Mouse (Mus musculus): ENCODE data around the gene Snrnp70.
"Not testable (repeated sequence)": the region's sequence is repeated elsewhere in the genome, so short reads cannot be mapped to it uniquely, and the experiment has no call there.

Gene Snrnp70

DNA sequence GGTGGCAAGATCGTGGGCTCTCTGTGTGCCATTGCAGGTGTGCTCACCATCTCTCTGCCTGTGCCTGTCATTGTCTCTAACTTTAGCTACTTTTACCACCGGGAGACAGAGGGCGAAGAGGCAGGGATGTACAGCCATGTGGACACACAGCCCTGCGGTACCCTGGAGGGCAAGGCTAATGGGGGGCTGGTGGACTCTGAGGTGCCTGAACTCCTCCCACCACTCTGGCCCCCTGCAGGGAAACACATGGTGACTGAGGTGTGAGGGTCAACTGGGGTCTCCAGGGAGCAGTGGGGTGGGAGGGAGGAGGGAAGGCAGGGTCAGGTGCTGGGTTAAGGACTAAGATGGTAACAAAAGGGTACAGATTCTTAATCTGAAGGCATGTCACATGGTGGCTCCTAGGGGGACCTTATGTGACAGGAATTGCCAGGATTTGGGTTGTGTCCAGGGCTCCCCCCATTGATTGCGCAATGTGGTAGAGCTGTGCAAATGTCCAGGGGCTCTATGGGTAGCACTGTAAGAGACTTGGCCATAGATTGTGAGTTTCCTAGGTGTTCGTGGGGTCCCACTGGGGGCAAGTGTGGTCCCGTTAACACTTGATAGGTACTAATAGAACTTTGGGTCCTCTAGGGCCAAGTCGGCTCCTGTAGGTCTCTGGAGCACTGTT, 14.1 kb upstream of the Snrnp70 start:
- no peak for DNase-seq (ENCODE audit: low read depth, low spot score)

DNA sequence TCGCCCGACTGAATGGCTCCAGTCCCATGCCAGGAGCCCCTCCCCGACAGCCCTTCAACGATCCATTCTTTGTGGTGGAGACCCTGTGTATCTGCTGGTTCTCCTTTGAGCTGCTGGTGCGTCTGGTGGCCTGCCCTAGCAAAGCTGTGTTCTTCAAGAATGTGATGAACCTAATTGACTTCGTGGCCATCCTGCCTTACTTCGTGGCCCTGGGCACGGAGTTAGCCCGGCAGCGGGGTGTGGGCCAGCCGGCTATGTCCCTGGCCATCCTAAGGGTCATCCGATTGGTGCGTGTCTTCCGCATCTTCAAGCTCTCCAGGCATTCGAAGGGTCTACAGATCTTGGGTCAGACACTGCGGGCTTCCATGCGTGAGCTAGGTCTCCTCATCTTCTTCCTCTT, 13.4 kb upstream of the Snrnp70 start:
- DNase-seq (ENCODE audit: low read depth, low spot score) = no peak

DNA sequence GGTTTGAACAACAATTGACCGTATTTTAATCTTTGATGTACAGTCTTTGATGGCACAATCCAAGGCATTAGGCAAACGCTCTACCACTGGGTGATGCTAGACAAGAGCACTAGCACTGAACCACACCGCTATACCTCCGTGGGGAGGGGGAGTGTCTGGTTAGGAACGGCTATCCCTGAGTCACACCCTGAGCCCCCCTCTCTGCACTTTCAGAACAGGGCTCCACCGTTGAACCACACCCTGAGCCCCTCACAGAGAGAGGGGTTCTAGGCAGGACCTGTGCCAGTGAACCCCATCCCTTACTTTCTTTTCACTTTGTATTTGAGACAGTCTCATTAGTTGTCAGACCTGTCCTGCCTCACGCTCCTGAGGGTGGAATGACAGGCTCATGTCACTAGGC, 12.8 kb upstream of the Snrnp70 start:
- DNase-seq (ENCODE audit: low read depth, low spot score) = no peak

DNA sequence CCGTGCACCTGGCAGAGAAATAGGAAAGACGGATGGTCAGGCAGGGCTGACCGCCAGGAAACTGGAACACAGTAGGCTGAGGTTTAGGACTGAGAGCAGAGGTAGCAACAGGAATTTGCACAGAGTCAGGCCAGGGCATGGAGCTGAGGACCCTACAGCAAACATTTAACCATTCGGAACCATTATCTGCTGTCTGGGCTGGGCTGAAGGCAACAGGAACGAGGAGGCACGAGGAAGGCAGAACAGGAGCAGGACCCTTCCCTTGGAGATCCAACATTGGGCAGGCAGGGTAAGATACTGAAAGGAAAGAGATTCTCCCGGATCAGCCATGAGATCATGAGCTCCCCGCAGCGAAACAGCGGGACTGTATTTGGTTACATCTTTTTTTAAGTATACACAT, 12.3 kb upstream of the Snrnp70 start:
- no peak for DNase-seq (ENCODE audit: low read depth, low spot score)

DNA sequence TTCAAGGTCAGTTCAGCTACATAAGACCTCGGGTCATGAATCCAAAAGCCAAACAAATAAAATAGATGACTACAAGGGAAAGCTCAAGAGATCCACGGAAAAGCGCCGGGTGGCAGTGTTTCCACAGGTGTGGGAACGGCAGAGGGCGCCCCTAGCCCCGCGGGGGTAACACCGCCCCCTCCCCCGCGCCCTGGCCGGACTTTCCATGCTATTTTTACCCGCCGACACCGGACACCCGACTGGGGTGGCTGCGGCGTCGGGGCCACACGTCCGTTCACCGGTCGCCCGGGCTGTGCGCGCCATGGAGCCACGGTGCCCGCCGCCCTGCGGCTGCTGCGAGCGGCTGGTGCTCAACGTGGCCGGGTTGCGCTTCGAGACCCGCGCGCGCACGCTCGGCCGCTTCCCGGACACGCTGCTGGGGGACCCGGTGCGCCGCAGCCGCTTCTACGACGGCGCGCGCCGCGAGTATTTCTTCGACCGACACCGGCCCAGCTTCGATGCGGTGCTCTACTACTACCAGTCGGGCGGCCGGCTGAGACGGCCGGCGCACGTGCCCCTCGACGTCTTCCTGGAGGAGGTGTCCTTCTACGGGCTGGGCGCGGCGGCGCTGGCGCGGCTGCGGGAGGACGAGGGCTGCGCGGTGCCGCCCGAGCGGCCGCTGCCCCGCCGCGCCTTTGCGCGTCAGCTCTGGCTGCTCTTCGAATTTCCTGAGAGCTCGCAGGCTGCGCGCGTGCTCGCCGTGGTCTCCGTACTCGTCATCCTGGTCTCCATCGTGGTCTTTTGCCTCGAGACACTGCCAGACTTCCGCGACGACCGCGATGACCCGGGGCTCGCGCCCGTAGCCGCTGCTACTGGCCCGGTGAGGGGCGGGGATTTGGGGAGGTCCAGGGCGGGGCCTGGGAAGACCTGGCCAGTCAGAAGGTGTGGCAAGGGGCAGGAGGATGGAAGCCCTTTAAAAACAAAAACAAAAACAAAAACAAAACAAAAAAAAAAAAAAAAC, 10.9 kb upstream of the Snrnp70 start:
- DNase-seq (ENCODE audit: low read depth, low spot score) = no peak

DNA sequence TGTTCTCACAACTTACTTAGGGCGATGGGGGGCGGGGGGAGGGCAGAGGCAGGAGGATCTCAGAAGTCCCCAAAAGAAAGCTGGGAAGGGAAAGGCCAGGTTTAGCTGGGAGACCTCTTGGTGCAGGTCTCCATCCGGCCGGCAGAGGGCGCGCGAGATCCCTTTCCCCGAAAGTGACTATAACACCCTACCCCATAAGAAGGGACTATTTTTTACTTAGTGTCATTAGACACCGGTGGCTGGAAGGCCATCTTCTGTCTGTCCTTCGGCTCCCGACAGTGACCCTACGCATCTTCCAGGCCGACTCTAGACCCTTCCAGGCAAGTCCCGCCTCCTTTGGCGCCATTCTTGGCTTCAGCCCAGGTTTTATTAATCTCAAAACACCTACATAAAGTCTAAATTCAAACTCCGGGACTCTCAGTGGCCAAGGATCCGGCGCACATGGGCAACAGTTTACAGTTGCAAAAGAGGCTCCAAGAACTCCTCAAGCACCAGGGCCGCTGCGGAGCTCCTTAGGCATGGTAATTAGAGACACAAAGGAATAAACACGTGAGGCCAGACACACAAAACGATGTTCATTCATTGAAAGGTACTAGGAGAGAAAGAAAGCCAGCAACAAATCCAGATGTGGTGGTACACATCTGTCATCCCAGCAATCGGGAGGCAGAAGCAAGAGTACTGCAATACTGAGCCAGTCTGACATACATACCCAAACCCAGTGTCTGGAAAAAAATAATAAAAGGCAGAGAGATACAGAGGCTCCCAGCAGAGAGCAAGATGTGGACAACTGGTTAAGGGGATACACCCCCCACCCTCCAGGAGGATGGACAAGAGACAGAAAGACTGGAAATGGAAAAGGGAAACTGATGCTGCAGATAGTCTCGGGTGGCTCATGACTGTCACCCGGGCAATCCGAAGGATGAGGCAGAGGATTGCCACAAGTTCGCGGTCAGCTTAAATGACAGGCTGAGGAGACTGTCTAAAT, 9.8 kb upstream of the Snrnp70 start, which contains the start of gene Kcna7:
Gene Kcna7 (plus strand): TSS at position 563 of the 985 bp plus-strand sequence.
- no peak for DNase-seq (ENCODE audit: low read depth, low spot score)

DNA sequence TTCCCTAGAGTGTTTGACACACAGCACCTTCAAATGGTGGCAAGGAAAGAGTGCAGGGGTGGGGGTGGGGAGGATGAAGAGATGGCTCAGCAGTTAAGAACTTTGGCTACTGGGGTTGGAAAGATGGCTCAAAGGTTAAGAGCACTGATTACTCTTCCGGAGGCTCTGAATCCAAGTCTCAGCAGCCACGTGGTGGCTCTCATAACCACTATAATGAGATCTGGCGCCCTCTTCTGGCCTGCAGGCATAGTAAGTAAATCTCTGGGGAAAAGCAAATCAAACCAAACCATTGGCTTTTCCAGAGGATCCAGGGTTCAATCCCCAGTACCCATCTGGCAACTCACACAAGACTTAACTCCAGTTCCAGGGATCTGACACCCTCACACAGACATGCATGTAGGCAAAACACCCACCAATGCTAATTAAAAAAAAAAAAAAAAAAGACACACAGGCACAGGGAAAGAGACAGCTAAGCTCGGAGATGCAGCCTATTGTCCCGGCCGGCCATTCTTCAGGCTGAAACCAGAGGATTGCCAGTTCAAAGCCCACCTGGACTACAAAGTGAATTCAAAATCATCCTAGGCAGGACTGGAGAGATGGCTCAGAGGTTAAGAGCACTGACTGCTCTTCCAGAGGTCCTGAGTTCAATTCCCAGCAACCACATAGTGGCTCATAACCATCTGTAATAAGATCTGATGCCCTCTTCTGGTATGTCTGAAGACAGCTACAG, 8.2 kb upstream of the Snrnp70 start:
- no peak for DNase-seq (ENCODE audit: low read depth, low spot score)

DNA sequence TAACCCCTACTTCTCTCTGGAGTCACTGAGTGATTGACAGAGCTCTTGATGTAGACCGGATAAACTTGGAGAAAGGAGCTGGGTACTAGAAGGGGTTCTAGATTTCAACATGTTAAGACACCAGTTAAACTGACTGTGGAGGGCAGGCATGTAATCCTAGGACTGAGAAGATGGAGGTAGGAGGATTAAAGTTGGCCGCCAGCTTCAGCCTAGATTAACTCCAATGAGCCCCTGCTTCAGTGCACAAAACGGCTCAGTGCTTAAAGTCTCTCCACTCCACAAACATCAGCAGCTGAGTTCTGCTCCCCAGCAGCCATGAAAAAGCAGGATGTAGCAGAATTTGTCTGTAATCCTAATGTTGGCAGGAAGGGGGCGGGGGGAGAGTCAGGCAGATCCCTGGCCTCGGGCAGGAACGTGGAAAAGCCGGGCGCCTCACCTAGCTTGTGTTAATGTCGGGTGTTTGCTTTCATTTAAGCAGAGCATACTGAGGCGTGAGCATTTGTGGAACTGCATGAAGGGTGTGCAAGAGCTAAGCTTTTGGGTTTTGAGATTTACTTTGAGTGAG, 6.1 kb upstream of the Snrnp70 start:
- peak; percentile 63 for DNase-seq (ENCODE audit: low read depth, low spot score)

DNA sequence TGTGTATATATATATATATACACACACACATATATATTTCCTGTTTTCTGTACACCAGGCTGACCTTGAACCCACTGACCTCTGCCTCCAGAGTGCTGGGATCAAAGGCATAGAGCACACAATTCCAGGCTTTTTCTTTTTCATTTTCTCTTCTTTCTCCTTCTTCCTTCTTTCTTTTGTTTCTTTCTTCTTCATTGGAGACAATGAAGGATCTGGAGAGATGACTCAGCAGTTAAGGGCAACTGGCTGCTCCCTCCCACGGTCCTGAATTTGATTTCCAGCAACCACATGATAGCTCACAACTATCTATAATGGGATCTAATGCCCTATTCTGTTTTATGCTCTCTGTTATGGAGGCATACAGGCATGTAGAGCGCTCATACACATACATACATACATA, 1.2 kb upstream of the Snrnp70 start:
- DNase-seq (ENCODE audit: low read depth, low spot score) = no peak

DNA sequence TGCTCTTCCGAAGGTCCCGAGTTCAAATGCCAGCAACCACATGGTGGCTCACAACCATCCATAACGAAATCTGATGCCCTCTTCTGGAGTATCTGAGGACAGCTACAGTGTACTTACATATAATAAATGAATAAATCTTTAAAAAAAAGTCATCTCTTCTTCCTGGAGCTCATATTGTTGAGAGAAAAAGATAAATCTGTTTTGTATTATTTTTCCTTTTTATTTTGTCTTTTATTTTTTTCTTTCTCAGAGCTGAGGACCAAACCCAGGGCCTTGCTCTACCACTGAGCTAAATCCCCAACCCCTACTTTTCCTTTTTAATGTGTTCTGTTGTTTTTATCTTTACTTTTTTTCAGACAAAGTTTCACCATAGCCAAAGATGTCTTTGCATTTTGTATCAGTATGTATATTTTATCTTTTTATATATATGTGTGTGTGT, 814 bp upstream of the Snrnp70 start:
- DNase-seq (ENCODE audit: low read depth, low spot score) = not testable (repeated sequence)

DNA sequence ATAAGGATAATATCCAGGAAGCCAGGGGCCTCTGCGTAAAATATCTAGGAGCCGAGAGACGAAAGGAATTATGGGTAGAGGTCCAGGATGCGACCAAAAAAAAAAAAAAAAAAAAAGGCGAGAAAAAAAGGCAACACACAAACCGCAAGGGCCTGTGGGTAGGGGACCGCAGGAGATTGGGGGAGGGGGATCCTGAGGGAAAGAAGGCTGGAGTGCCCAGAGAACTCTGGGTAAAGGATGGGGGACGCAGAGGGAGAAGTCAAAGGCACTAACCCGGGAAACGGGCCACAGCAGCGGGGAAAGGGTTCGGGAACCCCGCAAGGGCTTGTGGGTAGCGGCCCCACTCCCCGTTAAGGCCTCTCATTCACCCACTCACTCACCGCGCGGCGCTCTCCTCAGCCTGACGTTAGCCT, 407 bp downstream of the Snrnp70 start:
- DNase-seq (ENCODE audit: low read depth, low spot score) = no peak

DNA sequence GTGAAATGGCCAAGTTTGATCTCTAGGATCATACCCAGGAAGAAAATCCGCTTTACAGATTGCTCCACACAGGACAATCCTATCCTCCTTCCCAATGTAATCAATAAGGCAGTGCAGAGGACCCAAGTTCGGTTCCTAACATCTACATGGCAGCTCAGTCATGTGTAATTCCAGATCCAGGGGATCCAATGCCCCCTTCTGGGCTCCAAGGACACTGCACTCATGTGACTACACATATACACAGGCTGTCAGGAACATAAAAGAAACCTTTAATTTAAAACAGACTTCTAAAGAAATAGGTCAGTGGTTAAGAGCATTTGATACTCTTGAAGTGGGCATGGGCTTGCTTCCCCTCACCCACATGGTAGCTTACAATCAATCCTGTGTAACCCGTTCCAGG, 9.5 kb downstream of the Snrnp70 start:
- DNase-seq (ENCODE audit: low read depth, low spot score) = no peak

DNA sequence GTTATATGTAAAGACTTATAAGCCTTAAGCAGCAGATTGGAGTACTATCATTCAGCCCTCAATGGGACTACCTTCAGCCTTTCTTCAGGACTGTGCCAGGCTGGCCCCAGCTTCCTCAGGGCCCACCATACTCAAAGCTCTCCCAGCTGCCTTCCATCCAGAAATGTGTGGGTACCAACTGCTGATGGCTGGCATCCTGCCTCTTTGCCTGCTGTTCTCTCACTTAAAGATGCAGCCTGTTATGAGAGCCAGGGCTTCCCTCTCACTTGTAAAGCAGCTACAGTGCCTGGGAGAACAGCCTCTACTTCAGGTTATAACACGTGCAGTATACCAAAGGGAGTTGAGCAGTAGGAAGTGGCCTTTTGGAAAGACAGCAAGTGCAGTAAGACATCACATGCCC, 19.5 kb downstream of the Snrnp70 start:
- no peak for DNase-seq (ENCODE audit: low read depth, low spot score)

DNA sequence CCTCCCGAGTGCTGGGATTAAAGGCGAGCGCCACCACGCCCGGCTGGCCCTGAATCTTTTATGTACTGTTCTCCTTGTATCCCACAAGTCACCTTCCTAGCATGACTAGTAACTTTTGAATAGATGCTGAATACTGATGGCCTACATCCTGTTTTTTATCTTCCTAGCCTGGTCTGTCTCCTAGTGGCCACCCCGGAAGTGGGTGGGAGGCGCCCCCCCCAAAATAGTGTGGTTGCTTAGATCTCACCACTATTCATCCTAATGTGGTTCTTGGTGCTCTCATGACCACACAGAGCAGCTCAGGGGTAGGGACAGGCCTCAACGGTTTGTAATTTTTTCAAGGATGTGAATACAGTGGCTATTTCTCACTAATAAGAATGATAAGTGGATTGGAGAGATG, 20.9 kb downstream of the Snrnp70 start:
- no peak for DNase-seq (ENCODE audit: low read depth, low spot score)

DNA sequence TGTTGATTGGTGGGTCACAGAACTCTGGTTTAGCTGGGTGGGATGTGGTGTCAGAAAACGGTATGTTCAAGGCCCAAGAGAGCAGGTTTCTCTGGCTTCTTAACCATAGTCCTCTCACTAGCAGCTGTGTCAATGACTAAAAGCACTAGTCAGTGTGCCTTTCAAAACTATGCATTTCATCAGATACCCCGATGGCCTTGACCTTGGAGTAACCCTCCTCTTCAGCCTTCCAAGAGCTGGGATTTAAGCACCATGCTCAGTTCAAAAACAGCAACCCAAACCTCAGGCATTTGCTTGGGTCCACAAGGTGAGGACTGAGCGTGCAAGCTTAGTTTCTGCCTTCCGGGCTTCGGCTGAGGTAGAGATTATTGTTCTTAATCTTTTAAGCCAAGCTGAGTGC, 23.2 kb downstream of the Snrnp70 start:
- no peak for DNase-seq (ENCODE audit: low read depth, low spot score)

DNA sequence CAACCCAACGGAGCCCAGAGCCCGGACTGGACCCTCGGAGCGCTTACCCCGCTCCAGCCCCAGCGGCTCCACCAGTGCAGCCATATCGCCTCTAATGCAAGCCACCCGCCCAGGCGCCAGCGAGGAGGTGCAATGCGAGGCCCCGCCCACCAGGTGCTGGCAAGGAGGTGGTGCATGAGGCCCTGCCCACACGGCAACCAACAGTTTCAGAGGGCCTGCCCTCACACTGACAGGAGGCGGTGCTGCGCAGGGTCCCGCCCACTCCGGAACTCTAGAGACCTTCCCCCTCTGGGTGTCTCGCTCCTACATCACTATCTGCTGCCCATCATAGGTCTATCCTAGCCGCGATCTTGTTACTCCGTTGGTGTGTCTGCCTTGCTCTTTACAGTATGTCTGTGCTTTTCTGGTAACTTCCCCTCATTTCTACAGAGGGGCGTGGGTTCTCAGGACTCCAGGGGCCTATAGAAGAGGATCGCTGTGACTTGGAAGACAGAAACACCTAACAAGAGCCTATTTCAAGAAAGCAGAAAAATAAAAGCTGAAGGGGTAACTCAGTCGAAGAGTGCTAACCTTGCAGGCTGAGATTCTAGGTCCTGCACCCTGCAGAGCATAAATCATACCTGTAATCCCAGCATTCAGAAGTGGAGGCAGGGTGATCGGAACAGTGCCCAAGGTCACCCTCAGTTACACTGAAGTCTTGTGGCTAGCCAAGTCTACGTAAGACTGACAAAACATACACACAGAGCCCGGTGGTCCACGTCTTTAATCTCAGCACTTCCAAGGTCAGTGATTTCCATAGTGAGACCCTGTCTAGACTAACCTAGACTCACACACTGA, 24.8 kb downstream of the Snrnp70 start, which contains the start of gene Lin7b:
Gene Lin7b (minus strand): TSS at position 109 of the 837 bp plus-strand sequence.
- peak; percentile 65 for DNase-seq (ENCODE audit: low read depth, low spot score)

DNA sequence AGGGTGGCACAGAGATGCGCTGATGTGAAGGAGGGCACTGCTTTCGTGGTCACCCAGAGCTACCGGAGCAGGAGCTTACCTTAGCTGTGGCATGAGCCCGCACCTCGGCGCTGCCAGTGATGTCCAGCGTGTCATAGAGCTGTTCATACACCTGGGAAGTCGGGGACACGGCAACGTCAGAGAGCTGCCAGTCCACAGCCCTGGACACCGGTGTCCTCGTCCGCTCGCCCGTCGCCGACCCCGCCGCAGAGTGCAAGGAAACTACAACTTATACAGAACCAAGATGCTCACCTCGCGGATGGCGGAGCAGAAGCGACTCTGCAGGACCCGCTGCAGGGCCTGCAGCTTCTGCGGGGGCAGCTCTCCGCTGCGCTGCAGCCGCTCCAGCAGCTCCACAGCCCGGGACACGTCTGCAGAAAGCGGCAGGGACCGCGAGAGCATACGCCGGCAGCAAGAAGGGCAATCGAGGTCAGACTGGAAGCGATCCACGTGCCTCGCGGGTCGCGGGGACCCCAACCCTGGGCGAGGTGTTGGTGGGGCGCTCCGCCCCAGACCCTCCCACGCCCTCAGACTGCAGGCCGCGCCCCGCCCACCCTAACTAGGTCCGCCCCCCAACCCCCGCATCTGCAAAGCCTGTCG, 25.6 kb downstream of the Snrnp70 start:
- DNase-seq (ENCODE audit: low read depth, low spot score) = no peak

DNA sequence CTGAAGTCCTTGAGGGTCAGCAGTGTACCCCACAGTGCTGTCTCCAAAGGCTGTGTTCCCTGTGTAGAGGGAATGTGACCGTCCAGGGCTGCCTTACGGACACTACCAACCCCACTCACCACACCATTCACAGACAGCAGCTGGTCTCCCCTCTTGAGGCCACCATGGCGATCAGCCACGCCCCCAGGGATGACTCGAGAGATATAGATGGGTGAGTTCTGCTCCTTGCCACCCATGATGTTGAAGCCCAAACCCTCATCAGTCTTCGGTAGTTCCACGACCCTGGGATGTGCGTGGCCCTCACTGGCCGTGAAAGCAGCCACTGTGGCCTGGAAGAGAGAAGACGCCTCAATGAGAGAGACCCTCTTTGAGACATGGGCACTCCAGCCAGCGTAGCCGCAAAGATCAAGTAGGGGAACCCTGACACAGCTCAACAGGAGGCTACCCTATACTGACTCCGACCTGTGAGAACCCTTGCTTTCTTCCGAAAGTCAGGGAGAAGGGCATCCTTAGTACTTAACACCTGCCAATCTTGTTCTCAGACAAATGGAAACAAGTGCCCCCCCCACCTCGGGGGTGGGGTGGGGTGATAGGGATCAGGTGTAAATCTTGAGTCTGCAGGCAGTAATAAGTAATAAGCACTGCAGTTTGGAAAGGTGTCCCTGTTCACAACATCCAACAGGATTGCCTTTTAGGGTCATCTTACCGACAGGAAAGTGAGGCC, 26.4 kb downstream of the Snrnp70 start:
- no peak for DNase-seq (ENCODE audit: low read depth, low spot score)
